Mouse (Mus musculus) testis, postnatal 14 days (tissue): ENCODE measurements around the gene Pms1.

Experiments
- DNase-seq: peaks from one replicate; pipeline ENCODE4 v3.0.0; 2021; ENCODE audit warnings: low spot score

Gene Pms1

GRCm38 (mm10) chr1:53194536-53194935, 102.3 kb downstream of the Pms1 start:
- no peak for DNase-seq

DNA sequence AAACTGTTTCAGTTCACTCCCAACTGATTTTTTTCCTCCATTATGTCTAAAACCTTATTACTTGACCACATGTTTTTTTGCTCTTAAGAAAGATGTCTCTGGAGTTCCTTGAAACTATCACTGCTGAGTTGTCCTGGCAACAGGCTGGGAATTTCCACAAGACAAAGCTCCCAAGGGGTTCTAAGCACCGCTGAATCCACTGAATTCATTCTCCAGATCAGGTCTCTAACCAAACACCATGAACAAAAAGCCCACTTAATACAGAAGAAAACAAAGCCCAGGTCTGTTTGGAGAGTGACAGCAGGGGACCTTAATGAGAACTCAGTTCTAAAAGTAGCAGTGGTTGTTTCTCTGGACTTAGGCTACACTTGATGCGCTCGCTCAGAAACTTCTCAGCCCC, 105.6 kb downstream of the Pms1 start:
- no peak for DNase-seq

DNA sequence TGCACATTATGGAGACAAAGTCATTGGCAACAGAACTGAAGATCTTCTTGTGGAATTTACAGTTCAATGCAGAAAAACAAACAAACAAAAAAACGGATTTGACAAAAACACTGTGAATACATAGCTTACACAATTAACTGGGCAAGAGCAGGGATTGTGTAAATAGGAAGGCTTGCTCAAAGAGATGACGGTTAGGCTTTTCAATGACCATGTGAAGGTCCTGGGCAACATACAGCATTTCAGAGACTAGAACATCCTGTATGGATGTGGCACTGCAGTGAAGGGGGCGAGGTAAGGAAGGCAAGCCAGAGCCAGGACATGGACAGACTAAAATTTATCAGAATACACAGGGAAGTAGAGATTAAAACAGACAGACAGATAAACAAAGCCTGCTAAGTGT, 107.2 kb downstream of the Pms1 start:
- DNase-seq = no peak

GRCm38 (mm10) chr1:53187536-53187935, 109.3 kb downstream of the Pms1 start, which contains the start of gene 1700019A02Rik:
Gene 1700019A02Rik, minus strand, starts transcription at chr1:53187636.
- peak; percentile 27 for DNase-seq

GRCm38 (mm10) chr1:53186301-53186700, 110.5 kb downstream of the Pms1 start:
- DNase-seq = no peak

DNA sequence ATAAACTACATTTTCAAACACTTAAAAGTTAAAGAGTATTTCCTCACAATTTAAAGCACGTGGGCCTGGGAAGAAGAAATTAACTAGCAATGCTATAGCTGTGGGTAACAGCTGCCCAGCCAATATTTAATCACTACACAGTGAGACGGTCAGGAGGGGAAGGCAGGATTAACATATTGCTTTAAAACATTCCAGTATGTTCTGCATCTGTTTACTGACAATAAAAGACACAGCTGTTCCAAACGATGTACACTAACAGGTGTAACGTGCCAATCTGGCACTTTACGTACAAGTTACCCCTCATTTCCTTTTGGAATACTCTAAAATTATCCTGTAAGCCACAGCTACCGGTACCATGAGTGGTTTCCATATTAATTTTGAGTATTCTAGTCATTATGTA, 139.1 kb downstream of the Pms1 start:
- DNase-seq = no peak
